Mouse (Mus musculus): ENCODE data around the gene Akap7.

GRCm38 (mm10) chr10:25174872-25175271 is 132.8 kb downstream of the Akap7 start:
- TF ChIP-seq GATA1 (IDR thresholded peaks at IDR 0.05; ENCODE audit: low read length) = no peak
- no peak for TF ChIP-seq TAL1 (IDR thresholded peaks at IDR 0.05; ENCODE audit: low read length)

Data from erythroblast, embryonic 14.5 days (primary cell).